9 mouse cellular contexts compared by ENCODE assay signal in the genomic region with DNA sequence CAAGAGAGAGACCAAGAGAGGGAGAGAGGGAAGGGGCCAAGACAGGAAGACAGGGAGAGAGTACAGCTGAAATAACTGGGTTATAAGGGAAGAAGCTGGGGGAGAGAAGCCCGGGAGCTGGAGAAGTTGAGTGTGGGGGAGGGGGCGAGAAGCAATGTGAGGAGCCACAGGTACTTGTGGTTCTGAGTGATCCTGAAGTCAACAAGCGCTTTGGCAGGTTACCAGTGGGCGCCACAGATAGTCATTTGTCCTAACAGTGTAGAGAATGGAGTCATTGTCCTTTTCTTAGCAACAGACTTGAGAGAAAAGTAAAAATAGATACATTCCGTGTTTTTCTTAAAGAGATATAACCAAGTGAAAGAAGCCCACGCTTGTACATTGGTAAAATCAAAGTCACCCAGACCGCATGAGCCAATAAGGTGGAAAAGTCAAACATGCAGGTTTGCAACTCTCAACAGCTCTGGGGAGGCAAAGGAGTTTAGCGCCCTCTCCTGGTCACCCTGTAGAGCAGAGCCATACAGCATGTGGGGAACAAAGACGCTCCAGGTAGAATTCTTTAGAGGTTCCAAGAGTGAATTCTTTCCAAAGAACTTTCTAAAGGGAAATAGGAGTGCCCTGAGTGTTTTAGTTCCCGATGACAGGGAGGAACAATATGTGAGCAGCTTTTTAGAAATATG. TPM values are rescaled to one million over a fixed set of nuclear protein-coding genes. Genes with fewer than 3 reads are reported as not detected.
DNase-seq lines count a peak whose midpoint lies in the region; ATAC-seq lines count a peak whose summit lies in the region.
"Had no signal": no experiment of that assay in that cellular context is flagged by ENCODE, and none has a peak within 500 bp of the region (broad histone marks: within the 10 kb centered on the region; RNA-seq: fewer than 3 reads in every experiment).

No protein-coding gene starts in this region.

- peak; percentile 22 for DNase-seq in kidney, adult 11 months
- DNase-seq in T-cell, adult 2 months (ENCODE audit: low spot score): peak; percentile 58
- peak; percentile 77 for DNase-seq in embryo, embryonic 10.5 days (ENCODE audit: low spot score)
- peak; percentile 43 to 46 for DNase-seq in heart, postnatal 36 days
- peak; percentile 54 to 58 for DNase-seq in left cerebral cortex, postnatal 14 days (ENCODE audit: low spot score in 2 of 2)
- peak; percentile 43 for DNase-seq in neural tube, embryonic 11.5 days (ENCODE audit: low spot score)
- peak; percentile 40 to 80 for DNase-seq in thymus, postnatal 10 days (ENCODE audit: low spot score in 2 of 2)

- no peaks in the 10 kb centered on the region for H3K4me1 ChIP-seq in kidney, embryonic 16.5 days (ENCODE audit: insufficient read depth, low read length)
- H3K4me1 ChIP-seq in neural tube, embryonic 11.5 days (ENCODE audit: control insufficient read depth, insufficient read depth, low read length): no peaks in the 10 kb centered on the region

- 59% methylated on average over 10 of the region's 10 CpGs for WGBS in kidney, embryonic 16.5 days
- 62% methylated on average over 10 of the region's 10 CpGs for WGBS in neural tube, embryonic 11.5 days

- H3K4me3 ChIP-seq in kidney, embryonic 16.5 days (ENCODE audit: low read length): no peak overlapping the region
- H3K4me3 ChIP-seq in neural tube, embryonic 11.5 days (ENCODE audit: low read depth, low read length): no peak overlapping the region

- H3K27ac ChIP-seq in kidney, embryonic 16.5 days (ENCODE audit: low read length): no peak overlapping the region
- no peak overlapping the region for H3K27ac ChIP-seq in neural tube, embryonic 11.5 days (ENCODE audit: low read depth, low read length)

- no peak overlapping the region for H3K9ac ChIP-seq in kidney, embryonic 16.5 days (replicated peaks; ENCODE audit: low read length)
- no peak overlapping the region for H3K9ac ChIP-seq in neural tube, embryonic 11.5 days (ENCODE audit: low read length)

- intact Hi-C loops in heart, postnatal 36 days (cut with DNase I): loop anchor here (2.0 to 5.0 kb wide), 2 partner anchors 59 to 74 kb away; a partner anchor contains a TSS
- intact Hi-C loops in left cerebral cortex, postnatal 14 days (cut with DNase I): loop anchor here (5.0 kb wide), 2 partner anchors 54 to 74 kb away; a partner anchor contains a TSS

- no peaks in the 10 kb centered on the region for H3K27me3 ChIP-seq in kidney, embryonic 16.5 days (ENCODE audit: insufficient read depth, low read length)
- no peaks in the 10 kb centered on the region for H3K27me3 ChIP-seq in neural tube, embryonic 11.5 days (ENCODE audit: control insufficient read depth, insufficient read depth, low read length)

- H3K9me3 ChIP-seq in kidney, embryonic 16.5 days (ENCODE audit: low read length): peaks cover 17% of the 10 kb centered on the region
- no peaks in the 10 kb centered on the region for H3K9me3 ChIP-seq in neural tube, embryonic 11.5 days (ENCODE audit: control insufficient read depth, low read length)

- no peak for ATAC-seq in kidney, embryonic 16.5 days (ENCODE audit: low FRiP score, low TSS enrichment)
- ATAC-seq in neural tube, embryonic 11.5 days (ENCODE audit: insufficient read depth, low FRiP score, low TSS enrichment): no peak

- H3K4me2 ChIP-seq in kidney, embryonic 16.5 days (replicated peaks; ENCODE audit: low read depth, low read length): no peak overlapping the region
- H3K4me2 ChIP-seq in neural tube, embryonic 11.5 days (ENCODE audit: low read depth): no peak overlapping the region

- H3K36me3 ChIP-seq in kidney, embryonic 16.5 days (ENCODE audit: insufficient read depth, low read length): no peaks in the 10 kb centered on the region
- H3K36me3 ChIP-seq in neural tube, embryonic 11.5 days (ENCODE audit: control insufficient read depth, insufficient read depth, low read length): no peaks in the 10 kb centered on the region

RNA-seq across cellular contexts. Expression of a gene that starts 6.4 kb away (rescaled TPM):
- not detected in 2 replicates for polyA plus RNA-seq in kidney, embryonic 16.5 days (2015; fragmentation: Nextera tagmentation; extraction: Ambion mirVana)
- not detected for total RNA-seq in heart, postnatal 36 days (2021)
- total RNA-seq in left cerebral cortex, postnatal 14 days (2021): not detected
- not detected in 2 replicates for polyA plus RNA-seq in neural tube, embryonic 11.5 days (2014; fragmentation: Nextera tagmentation; extraction: Ambion mirVana)
- total RNA-seq: gastrocnemius, postnatal 4 days had no signal

RNA-seq across cellular contexts. Expression of a gene that starts 58.6 kb away (rescaled TPM):
- 102 and 107 TPM in 2 replicates for polyA plus RNA-seq in kidney, embryonic 16.5 days (2015; fragmentation: Nextera tagmentation; extraction: Ambion mirVana)
- 10 to 100 TPM in 1 of 2 experiments, 1 to 10 TPM in 1; 5.9 to 13.9 TPM for total RNA-seq in heart, postnatal 36 days (2021)
- total RNA-seq in left cerebral cortex, postnatal 14 days (2021): 10 to 100 TPM; 52.4 to 53.8 TPM
- 127 and 131 TPM in 2 replicates for polyA plus RNA-seq in neural tube, embryonic 11.5 days (2014; fragmentation: Nextera tagmentation; extraction: Ambion mirVana)

Comparison
In these comparisons a context has a peak if more than half of its experiments do, and no peak if none do; other contexts are left out.
1. DNase-seq: peak in every context shown above with its lines; median percentile 77 in embryo, embryonic 10.5 days; 60 in thymus, postnatal 10 days; 58 in T-cell, adult 2 months; 56 in left cerebral cortex, postnatal 14 days; 44 in heart, postnatal 36 days; 43 in neural tube, embryonic 11.5 days; 22 in kidney, adult 11 months.